Mouse (Mus musculus): ENCODE results near the gene Zfp729a. TPM values are rescaled to one million over a fixed set of nuclear protein-coding genes. Genes with fewer than 3 reads are reported as not detected.
"Not testable (repeated sequence)": the region's sequence is repeated elsewhere in the genome, so short reads cannot be mapped to it uniquely, and the experiment has no call there.

Zfp729a gene
- 2.2 and 3.3 TPM in 2 replicates for polyA plus RNA-seq (2016; fragmentation: Nextera tagmentation; extraction: Ambion mirVana)

- peak; percentile 73 for DNase-seq (ENCODE audit: low spot score)
- no peaks in the 10 kb centered on the region for H3K9me3 ChIP-seq (replicated peaks)
- H3K4me1 ChIP-seq, result peaks cover 7% of the 10 kb centered on the region; the same call in 1 of the 2 replicates
- peak within 1 kb of the TSS; percentile 76 for H3K4me3 ChIP-seq
- WGBS, result under 1% methylated on average over 19 of the region's 19 CpGs
- H3K36me3 ChIP-seq, result no peaks in the 10 kb centered on the region
- H3K27ac ChIP-seq (replicated peaks), result peak within 1 kb of the TSS; percentile 84
- H3K27me3 ChIP-seq (ENCODE audit: low read depth, poor library complexity, severe bottlenecking), result no peaks in the 10 kb centered on the region
These were observed at the start of gene Zfp729a, which contains the start of gene Gm49345 for GRCm38 (mm10) chr13:67637294-67638007. Gene Zfp729a (minus strand): TSS chr13:67637791. Gene Gm49345 (minus strand): TSS chr13:67637769.

GRCm38 (mm10) chr13:67686971-67687370, 49.4 kb upstream of the Zfp729a start, which contains the start of gene Zfp738:
Gene Zfp738 (minus strand): TSS chr13:67687071.
- Histone ChIP-seq H3K36me3 (no peaks in the 10 kb centered on the region), H3K27me3 (ENCODE audit: low read depth, poor library complexity, severe bottlenecking) (no peaks in the 10 kb centered on the region), H3K4me1 (peaks cover 9% of the 10 kb centered on the region), H3K27ac (replicated peaks) (no peak within 1 kb of the TSS), H3K4me3 (no peak within 1 kb of the TSS), H3K9me3 (replicated peaks) (0 out of 2 replicates have a peak, but pooled peaks cover 6% of the 10 kb centered on the region)
- no peak for DNase-seq (ENCODE audit: low spot score)
- WGBS, result 82% methylated on average over 4 of the region's 4 CpGs

GRCm38 (mm10) chr13:67683841-67684240, 46.2 kb upstream of the Zfp729a start:
- Histone ChIP-seq H3K27ac (replicated peaks) (peak overlapping the region; percentile 82), H3K4me3 (peak overlapping the region; percentile 73)
- H3K4me1 ChIP-seq; H3K9me3 ChIP-seq (replicated peaks); H3K27me3 ChIP-seq (ENCODE audit: low read depth, poor library complexity, severe bottlenecking); DNase-seq (ENCODE audit: low spot score); H3K36me3 ChIP-seq: not testable (repeated sequence)
- WGBS, result 80% methylated on average over 2 of the region's 2 CpGs

- not testable (repeated sequence) for H3K36me3 ChIP-seq; H3K4me1 ChIP-seq; H3K27me3 ChIP-seq (ENCODE audit: low read depth, poor library complexity, severe bottlenecking); H3K9me3 ChIP-seq (replicated peaks)
- H3K4me3 ChIP-seq, result peak overlapping the region; percentile 73
- H3K27ac ChIP-seq (replicated peaks), result peak overlapping the region; percentile 82
- DNase-seq (ENCODE audit: low spot score), result peak; percentile 82
- 17% methylated on average over 16 of the region's 16 CpGs for WGBS
These were observed 45.6 kb upstream of the Zfp729a start for GRCm38 (mm10) chr13:67682959-67683735.

- 90% methylated on average over 2 of the region's 2 CpGs for WGBS
- Histone ChIP-seq H3K4me3 (no peak overlapping the region), H3K9me3 (replicated peaks) (no peaks in the 10 kb centered on the region), H3K36me3 (peaks cover 17% of the 10 kb centered on the region), H3K4me1 (no peaks in the 10 kb centered on the region), H3K27me3 (ENCODE audit: low read depth, poor library complexity, severe bottlenecking) (no peaks in the 10 kb centered on the region), H3K27ac (replicated peaks) (no peak overlapping the region)
- no peak for DNase-seq (ENCODE audit: low spot score)
These were observed 37.3 kb upstream of the Zfp729a start for GRCm38 (mm10) chr13:67674902-67675301.

- no peak overlapping the region for H3K4me3 ChIP-seq
- H3K27me3 ChIP-seq (ENCODE audit: low read depth, poor library complexity, severe bottlenecking), result no peaks in the 10 kb centered on the region
- WGBS, result 51% methylated on average over 3 of the region's 3 CpGs
These were observed 14.9 kb upstream of the Zfp729a start for GRCm38 (mm10) chr13:67652496-67652895.

GRCm38 (mm10) chr13:67610108-67610507, 27.5 kb downstream of the Zfp729a start:
- WGBS, result 93% methylated on average over 4 of the region's 4 CpGs

More at GRCm38 (mm10) chr13:67652496-67652895, 14.9 kb upstream of the Zfp729a start:
- no peaks in the 10 kb centered on the region for H3K36me3 ChIP-seq
- no peak for DNase-seq (ENCODE audit: low spot score)
- no peaks in the 10 kb centered on the region for H3K4me1 ChIP-seq
- H3K27ac ChIP-seq (replicated peaks), result no peak overlapping the region
- no peaks in the 10 kb centered on the region for H3K9me3 ChIP-seq (replicated peaks)

GRCm38 (mm10) chr13:67609066-67609876, 28.3 kb downstream of the Zfp729a start, which contains the start of gene Zfp729b:
Gene Zfp729b (minus strand): TSS chr13:67609707.
- no peaks in the 10 kb centered on the region for H3K27me3 ChIP-seq (ENCODE audit: low read depth, poor library complexity, severe bottlenecking)
- H3K9me3 ChIP-seq (replicated peaks), result peaks cover 13% of the 10 kb centered on the region; the same call in 1 of the 2 replicates
- WGBS, result 3% methylated on average over 20 of the region's 20 CpGs
- peak within 1 kb of the TSS; percentile 74 for H3K4me3 ChIP-seq
- H3K4me1 ChIP-seq, result peaks cover 5% of the 10 kb centered on the region
- H3K27ac ChIP-seq (replicated peaks), result peak within 1 kb of the TSS; percentile 84
- 0 out of 2 replicates have a peak, but pooled peaks cover 5% of the 10 kb centered on the region for H3K36me3 ChIP-seq
- peak; percentile 87 for DNase-seq (ENCODE audit: low spot score)

More at GRCm38 (mm10) chr13:67610108-67610507, 27.5 kb downstream of the Zfp729a start:
- no peak overlapping the region for H3K27ac ChIP-seq (replicated peaks)
- 0 out of 2 replicates have a peak, but pooled peaks cover 5% of the 10 kb centered on the region for H3K36me3 ChIP-seq
- H3K27me3 ChIP-seq (ENCODE audit: low read depth, poor library complexity, severe bottlenecking), result no peaks in the 10 kb centered on the region
- no peak for DNase-seq (ENCODE audit: low spot score)
- peaks cover 5% of the 10 kb centered on the region for H3K4me1 ChIP-seq
- H3K4me3 ChIP-seq, result peak overlapping the region; percentile 74; the same call in 1 of the 2 replicates
- H3K9me3 ChIP-seq (replicated peaks), result peaks cover 13% of the 10 kb centered on the region; the same call in 1 of the 2 replicates

- H3K4me3 ChIP-seq, result no peak overlapping the region
- no peaks in the 10 kb centered on the region for H3K36me3 ChIP-seq
- H3K27me3 ChIP-seq (ENCODE audit: low read depth, poor library complexity, severe bottlenecking), result no peaks in the 10 kb centered on the region
- no peak overlapping the region for H3K27ac ChIP-seq (replicated peaks)
- 69% methylated on average over 5 of the region's 5 CpGs for WGBS
- H3K9me3 ChIP-seq (replicated peaks), result 0 out of 2 replicates have a peak, but pooled peaks cover 4% of the 10 kb centered on the region
- no peak for DNase-seq (ENCODE audit: low spot score)
- no peaks in the 10 kb centered on the region for H3K4me1 ChIP-seq
These were observed 64.9 kb downstream of the Zfp729a start for GRCm38 (mm10) chr13:67572591-67573189.

Data from midbrain, embryonic 10.5 days (tissue).